Mouse (Mus musculus): Measurements from ENCODE around the gene Upk1a. TPM values are rescaled to one million over a fixed set of nuclear protein-coding genes. Genes with fewer than 3 reads are reported as not detected.
A peak's percentile ranks its signal among the peaks of the same experiment; 100 is the strongest.

The Upk1a gene
- total and polyA plus RNA-seq, 3 experiments: 0.54 to 1.6 TPM; not detected in 1

- peaks cover 5 to 13% of the 10 kb centered on the region in 2 experiments for H3K36me3 ChIP-seq (ENCODE audit: control insufficient read depth in 1 of 2, insufficient read depth in 2 of 2, low read length in 2 of 2)
- no peak for TF ChIP-seq MAFK (IDR thresholded peaks at IDR 0.05; ENCODE audit: borderline replicate concordance, low read depth, low read length)
- TF ChIP-seq HCFC1 (IDR thresholded peaks at IDR 0.05; ENCODE audit: low read depth, low read length): no peak
- TF ChIP-seq MEF2A (IDR thresholded peaks at IDR 0.05; ENCODE audit: extremely low read depth, insufficient replicate concordance, low read depth, low read length, poor library complexity, severe bottlenecking): no peak
- no peak for TF ChIP-seq E2F4 (IDR thresholded peaks at IDR 0.05; ENCODE audit: borderline replicate concordance, low read depth, low read length)
- TF ChIP-seq GATA1 (IDR thresholded peaks at IDR 0.05; ENCODE audit: low read depth, low read length): no peak
- no peak for TF ChIP-seq MXI1 (IDR thresholded peaks at IDR 0.05; ENCODE audit: low read depth, low read length)
- no peak for TF ChIP-seq ZKSCAN1 (IDR thresholded peaks at IDR 0.05; ENCODE audit: low read depth, low read length)
- no peak for TF ChIP-seq MAZ (IDR thresholded peaks at IDR 0.05; ENCODE audit: low read depth, low read length)
- TF ChIP-seq CHD1 (IDR thresholded peaks at IDR 0.05; ENCODE audit: low read depth, low read length): no peak
- no peak for TF ChIP-seq ELF1 (IDR thresholded peaks at IDR 0.05; ENCODE audit: low read depth, low read length)
- no peak for TF ChIP-seq POLR2AphosphoS2 (IDR thresholded peaks at IDR 0.05; ENCODE audit: low read length)
- no peak for TF ChIP-seq MYC (IDR thresholded peaks at IDR 0.05; ENCODE audit: low read depth, low read length)
- no peaks in the 10 kb centered on the region for H3K9me3 ChIP-seq (replicated peaks; ENCODE audit: insufficient read depth, low read length)
- H3K9ac ChIP-seq (ENCODE audit: control insufficient read depth, low read depth, low read length, poor library complexity, severe bottlenecking): peak overlapping the region; percentile 62
- H3K79me2 ChIP-seq (ENCODE audit: control insufficient read depth, insufficient read depth, low read length, poor library complexity): peaks cover 20% of the 10 kb centered on the region
- H3K27me3 ChIP-seq (ENCODE audit: control insufficient read depth in 1 of 2, insufficient read depth in 2 of 2, low read length in 2 of 2): peaks cover 5% of the 10 kb centered on the region in 2 experiments
- H3K27ac ChIP-seq (ENCODE audit: control insufficient read depth, low read depth, low read length): no peak overlapping the region
- H3K4me1 ChIP-seq (ENCODE audit: control insufficient read depth in 1 of 2, insufficient read depth in 2 of 2, low read length in 2 of 2): peaks cover 0 to 6% of the 10 kb centered on the region in 2 experiments; a peak in 2 of 4 replicates
- peak overlapping the region; percentile 58 to 59; a peak in 3 of 4 replicates for H3K4me3 ChIP-seq (ENCODE audit: control insufficient read depth in 1 of 2, insufficient read depth in 1 of 2, low read depth in 2 of 2, low read length in 2 of 2)
- no peak for DNase-seq (ENCODE audit: low read depth, low spot score)
Observed at GRCm38 (mm10) chr7:30626647-30627046, 14.0 kb upstream of the Upk1a start.

- peak within 1 kb of the TSS; percentile 98 for H3K9ac ChIP-seq (ENCODE audit: control insufficient read depth, low read depth, low read length, poor library complexity, severe bottlenecking)
- peaks cover 0 to 6% of the 10 kb centered on the region in 2 experiments; a peak in 2 of 4 replicates for H3K4me1 ChIP-seq (ENCODE audit: control insufficient read depth in 1 of 2, insufficient read depth in 2 of 2, low read length in 2 of 2)
- TF ChIP-seq NELFE (IDR thresholded peaks at IDR 0.05; ENCODE audit: low read depth, low read length): peak; percentile 93
- peak; percentile 44; the same call in 1 of the 2 replicates for TF ChIP-seq TCF12 (IDR thresholded peaks at IDR 0.05; ENCODE audit: low read depth, low read length)
- TF ChIP-seq SIN3A (IDR thresholded peaks at IDR 0.05; ENCODE audit: low read length): peak; percentile 90
- peak; percentile 32; the same call in 1 of the 2 replicates for TF ChIP-seq MAX (IDR thresholded peaks at IDR 0.05; ENCODE audit: low read length)
- peak; percentile 93 for TF ChIP-seq HCFC1 (IDR thresholded peaks at IDR 0.05; ENCODE audit: low read depth, low read length)
- TF ChIP-seq RAD21 (IDR thresholded peaks at IDR 0.05; ENCODE audit: low read depth, low read length): no peak
- peak; percentile 80 to 93; a peak in 3 of 4 replicates for TF ChIP-seq POLR2A (IDR thresholded peaks at IDR 0.05; ENCODE audit: control insufficient read depth in 1 of 2, insufficient read depth in 1 of 2, low read depth in 1 of 2, low read length in 2 of 2, poor library complexity in 1 of 2)
- peak; percentile 78 for TF ChIP-seq ELF1 (IDR thresholded peaks at IDR 0.05; ENCODE audit: low read depth, low read length)
- TF ChIP-seq TBP (IDR thresholded peaks at IDR 0.05; ENCODE audit: low read depth, low read length): peak; percentile 83
- TF ChIP-seq JUND (IDR thresholded peaks at IDR 0.05; ENCODE audit: low read depth, low read length): 0 out of 2 replicates have a peak, but pooled peaks have one; percentile 11
- peak; percentile 71; the same call in 1 of the 2 replicates for TF ChIP-seq ZMIZ1 (IDR thresholded peaks at IDR 0.05; ENCODE audit: low read depth, low read length)
- no peak for TF ChIP-seq MYB (IDR thresholded peaks at IDR 0.05; ENCODE audit: low read depth, low read length)
- TF ChIP-seq MXI1 (IDR thresholded peaks at IDR 0.05; ENCODE audit: low read depth, low read length): peak; percentile 64; the same call in 1 of the 2 replicates
- 0 out of 2 replicates have a peak, but pooled peaks have one; percentile 10 for TF ChIP-seq ETS1 (IDR thresholded peaks at IDR 0.05; ENCODE audit: low read depth, low read length)
- TF ChIP-seq GABPA (IDR thresholded peaks at IDR 0.05; ENCODE audit: low read depth, low read length): peak; percentile 58; the same call in 1 of the 2 replicates
- no peak for TF ChIP-seq TAL1 (IDR thresholded peaks at IDR 0.05; ENCODE audit: low read length)
- TF ChIP-seq POLR2AphosphoS2 (IDR thresholded peaks at IDR 0.05; ENCODE audit: low read length): peak; percentile 93
- TF ChIP-seq USF1 (IDR thresholded peaks at IDR 0.05; ENCODE audit: low read depth, low read length): peak; percentile 73
- TF ChIP-seq E2F4 (IDR thresholded peaks at IDR 0.05; ENCODE audit: borderline replicate concordance, low read depth, low read length): no peak
- peak; percentile 80 for TF ChIP-seq MYC (IDR thresholded peaks at IDR 0.05; ENCODE audit: low read depth, low read length)
- DNase-seq (ENCODE audit: low read depth, low spot score): peak; percentile 97
- H3K36me3 ChIP-seq (ENCODE audit: control insufficient read depth in 1 of 2, insufficient read depth in 2 of 2, low read length in 2 of 2): peaks cover 5 to 13% of the 10 kb centered on the region in 2 experiments
- H3K79me2 ChIP-seq (ENCODE audit: control insufficient read depth, insufficient read depth, low read length, poor library complexity): peaks cover 20% of the 10 kb centered on the region
- H3K4me3 ChIP-seq (ENCODE audit: control insufficient read depth in 1 of 2, insufficient read depth in 1 of 2, low read depth in 2 of 2, low read length in 2 of 2): peak within 1 kb of the TSS; percentile 84 to 94
- H3K27ac ChIP-seq (ENCODE audit: control insufficient read depth, low read depth, low read length): peak within 1 kb of the TSS; percentile 73
- peaks cover 2 to 3% of the 10 kb centered on the region in 2 experiments; a peak in 3 of 4 replicates for H3K27me3 ChIP-seq (ENCODE audit: control insufficient read depth in 1 of 2, insufficient read depth in 2 of 2, low read length in 2 of 2)
- H3K9me3 ChIP-seq (replicated peaks; ENCODE audit: insufficient read depth, low read length): no peaks in the 10 kb centered on the region
Observed at GRCm38 (mm10) chr7:30625530-30626384, 13.1 kb upstream of the Upk1a start, which contains the start of gene Cox6b1. TSS of gene Cox6b1 (minus strand) at chr7:30626151.

All from MEL (cell line).